Mouse (Mus musculus): ENCODE measurements around the gene Peak1. TPM values are rescaled to one million over a fixed set of nuclear protein-coding genes. Genes with fewer than 3 reads are reported as not detected.

Gene Peak1
- total and polyA plus RNA-seq, 2 experiments from 2014 or later, result 5.3 to 9.1 TPM

DNA sequence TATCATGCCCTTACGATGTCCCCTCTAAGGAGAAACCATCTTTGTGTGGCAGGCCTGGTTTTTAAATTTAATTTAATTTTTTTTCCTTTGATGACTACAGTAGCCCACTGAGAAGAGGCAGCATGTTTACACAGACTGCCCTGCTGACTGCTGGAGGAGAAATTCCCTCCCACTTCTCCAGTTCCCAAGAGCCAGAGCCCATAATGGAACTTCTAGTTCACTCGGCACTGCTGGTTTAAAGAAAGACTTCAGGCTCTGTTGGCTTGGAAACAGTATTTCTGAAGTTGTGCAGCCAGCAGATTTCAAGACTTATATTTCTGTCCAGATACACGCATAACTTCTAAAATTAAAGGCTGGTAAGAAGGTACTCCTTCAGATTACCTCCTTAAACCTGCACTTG, 175.2 kb downstream of the Peak1 start:
- no peaks in the 10 kb centered on the region for H3K27me3 ChIP-seq (ENCODE audit: insufficient read depth, low read length)
- H3K4me2 ChIP-seq (ENCODE audit: low read depth, low read length), result no peak overlapping the region
- no peak for ATAC-seq

DNA sequence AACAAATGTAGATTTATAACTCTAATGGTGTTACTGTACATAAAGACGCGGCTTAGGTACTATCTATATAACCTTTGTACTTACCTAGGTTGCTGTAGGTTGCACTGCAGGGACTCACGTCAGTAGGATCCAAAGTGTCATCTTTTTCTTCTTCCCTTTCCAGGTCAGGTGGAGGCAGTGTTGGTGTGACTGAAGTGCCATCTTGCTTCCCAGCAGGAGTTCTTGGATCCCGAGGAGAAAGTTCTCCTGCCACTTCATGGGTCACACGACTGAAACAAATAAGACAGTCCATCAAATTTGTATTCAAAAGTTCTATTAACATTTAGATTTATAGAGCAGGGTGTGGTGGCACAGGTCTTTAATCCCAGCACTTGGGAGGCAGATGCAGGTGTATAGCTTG, 176.8 kb downstream of the Peak1 start:
- 83% methylated on average over 5 of the region's 5 CpGs for WGBS
- H3K4me2 ChIP-seq (ENCODE audit: low read depth, low read length), result no peak overlapping the region
- no peak overlapping the region for H3K9ac ChIP-seq (replicated peaks; ENCODE audit: low read length)
- no peak overlapping the region for H3K27ac ChIP-seq
- no peak for TF ChIP-seq CTCF (IDR thresholded peaks at IDR 0.05; ENCODE audit: low read depth)
- H3K36me3 ChIP-seq (ENCODE audit: insufficient read depth, low read length), result no peaks in the 10 kb centered on the region
- H3K4me3 ChIP-seq (ENCODE audit: low read length), result no peak overlapping the region
- H3K9me3 ChIP-seq (ENCODE audit: low read length), result no peaks in the 10 kb centered on the region
- H3K27me3 ChIP-seq (ENCODE audit: insufficient read depth, low read length), result no peaks in the 10 kb centered on the region
- no peak for ATAC-seq
- no peak for DNase-seq (ENCODE audit: low spot score)
- no peaks in the 10 kb centered on the region for H3K4me1 ChIP-seq (ENCODE audit: insufficient read depth, low read length)

More for the DNA sequence above, 175.2 kb downstream of the Peak1 start:
- WGBS, result 65% methylated on average over 3 of the region's 3 CpGs
- Histone ChIP-seq H3K4me3 (ENCODE audit: low read length) (no peak overlapping the region), H3K9ac (replicated peaks; ENCODE audit: low read length) (no peak overlapping the region), H3K4me1 (ENCODE audit: insufficient read depth, low read length) (no peaks in the 10 kb centered on the region), H3K27ac (no peak overlapping the region), H3K9me3 (ENCODE audit: low read length) (no peaks in the 10 kb centered on the region), H3K36me3 (ENCODE audit: insufficient read depth, low read length) (no peaks in the 10 kb centered on the region)
- TF ChIP-seq CTCF (IDR thresholded peaks at IDR 0.05; ENCODE audit: low read depth), result no peak
- DNase-seq (ENCODE audit: low spot score), result peak; percentile 6

DNA sequence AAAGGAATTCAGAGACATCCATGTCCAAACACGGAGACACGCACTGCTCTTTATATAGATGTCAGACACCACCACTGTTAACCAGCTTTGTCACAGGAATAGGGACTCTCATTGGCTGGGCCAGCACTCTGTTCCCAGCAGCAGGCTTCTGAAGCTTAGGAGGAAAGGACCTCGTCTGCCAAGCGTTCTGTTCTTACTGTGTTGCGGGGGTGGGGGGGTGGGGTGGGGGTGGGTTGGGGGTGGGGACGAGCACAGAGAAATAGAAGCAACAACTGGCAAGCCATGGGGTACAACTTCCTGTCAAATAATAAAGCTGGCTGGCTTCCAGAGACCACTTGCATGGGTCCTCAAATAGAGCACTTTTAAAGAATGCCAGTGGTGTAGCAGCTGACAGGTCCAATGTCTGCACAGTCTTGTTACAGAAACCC, 182.0 kb downstream of the Peak1 start:
- DNase-seq (ENCODE audit: low spot score), result peak; percentile 55
- Histone ChIP-seq H3K27me3 (ENCODE audit: insufficient read depth, low read length) (no peaks in the 10 kb centered on the region), H3K9ac (replicated peaks; ENCODE audit: low read length) (no peak overlapping the region), H3K4me3 (ENCODE audit: low read length) (no peak overlapping the region), H3K27ac (no peak overlapping the region), H3K4me2 (ENCODE audit: low read depth, low read length) (no peak overlapping the region), H3K9me3 (ENCODE audit: low read length) (no peaks in the 10 kb centered on the region), H3K4me1 (ENCODE audit: insufficient read depth, low read length) (peaks cover 4% of the 10 kb centered on the region; the same call in 1 of the 2 replicates), H3K36me3 (ENCODE audit: insufficient read depth, low read length) (no peaks in the 10 kb centered on the region)
- TF ChIP-seq CTCF (IDR thresholded peaks at IDR 0.05; ENCODE audit: low read depth), result no peak
- WGBS, result 18% methylated on average over 6 of the region's 6 CpGs
- ATAC-seq, result peak; percentile 58; the same call in 1 of the 2 replicates

DNA sequence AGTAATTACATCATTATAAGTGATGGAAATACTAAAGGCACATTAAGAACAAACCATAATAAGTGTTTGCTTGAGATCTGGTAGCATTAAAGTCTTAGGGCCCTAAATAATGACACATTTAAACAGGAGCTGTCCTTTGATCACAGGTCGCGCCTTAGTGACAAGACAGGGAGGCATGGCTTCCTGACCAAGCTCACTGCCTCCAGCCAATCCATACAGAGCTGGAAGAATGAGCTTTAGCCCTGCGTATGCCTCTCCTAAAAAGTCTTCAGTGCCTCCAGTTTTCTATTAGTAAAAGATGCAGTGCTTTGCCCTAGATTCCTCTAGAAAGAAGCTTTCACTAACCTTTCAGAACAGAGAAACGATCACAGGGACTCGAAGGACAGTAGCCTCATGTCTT, 182.6 kb downstream of the Peak1 start:
- ATAC-seq (no peak), DNase-seq (ENCODE audit: low spot score) (no peak)
- Histone ChIP-seq H3K4me1 (ENCODE audit: insufficient read depth, low read length) (peaks cover 4% of the 10 kb centered on the region; the same call in 1 of the 2 replicates), H3K9me3 (ENCODE audit: low read length) (no peaks in the 10 kb centered on the region), H3K9ac (replicated peaks; ENCODE audit: low read length) (no peak overlapping the region), H3K27me3 (ENCODE audit: insufficient read depth, low read length) (no peaks in the 10 kb centered on the region), H3K4me3 (ENCODE audit: low read length) (no peak overlapping the region), H3K36me3 (ENCODE audit: insufficient read depth, low read length) (no peaks in the 10 kb centered on the region), H3K4me2 (ENCODE audit: low read depth, low read length) (no peak overlapping the region), H3K27ac (no peak overlapping the region)
- no peak for TF ChIP-seq CTCF (IDR thresholded peaks at IDR 0.05; ENCODE audit: low read depth)
- 74% methylated on average over 5 of the region's 5 CpGs for WGBS

DNA sequence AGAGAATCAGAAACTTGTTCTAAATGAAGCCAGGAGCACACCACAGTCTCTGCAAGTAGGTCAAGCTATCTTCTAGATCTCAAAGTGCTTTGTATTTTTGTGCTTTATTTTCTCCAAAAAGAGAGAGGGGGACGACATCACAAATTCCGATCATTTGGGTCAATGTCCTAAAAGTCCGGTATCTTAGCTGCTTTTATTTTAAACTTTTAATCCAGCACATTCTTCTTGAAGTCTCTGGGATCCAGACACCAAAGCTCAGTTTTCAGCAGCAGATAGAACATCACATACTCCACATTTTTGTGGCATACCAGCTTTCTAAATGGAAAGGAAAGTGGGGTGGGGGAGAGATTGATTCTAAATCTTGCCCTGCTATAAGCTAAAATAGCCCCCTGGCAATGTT, 183.3 kb downstream of the Peak1 start:
- DNase-seq (ENCODE audit: low spot score) (no peak), ATAC-seq (no peak)
- 92% methylated on average over 3 of the region's 3 CpGs for WGBS
- no peak overlapping the region for H3K4me2 ChIP-seq (ENCODE audit: low read depth, low read length)
- no peak overlapping the region for H3K9ac ChIP-seq (replicated peaks; ENCODE audit: low read length)
- H3K36me3 ChIP-seq (ENCODE audit: insufficient read depth, low read length), result no peaks in the 10 kb centered on the region
- no peak for TF ChIP-seq CTCF (IDR thresholded peaks at IDR 0.05; ENCODE audit: low read depth)
- H3K27me3 ChIP-seq (ENCODE audit: insufficient read depth, low read length), result no peaks in the 10 kb centered on the region
- no peak overlapping the region for H3K4me3 ChIP-seq (ENCODE audit: low read length)
- H3K4me1 ChIP-seq (ENCODE audit: insufficient read depth, low read length), result peaks cover 4% of the 10 kb centered on the region; the same call in 1 of the 2 replicates
- no peak overlapping the region for H3K27ac ChIP-seq
- H3K9me3 ChIP-seq (ENCODE audit: low read length), result no peaks in the 10 kb centered on the region

DNA sequence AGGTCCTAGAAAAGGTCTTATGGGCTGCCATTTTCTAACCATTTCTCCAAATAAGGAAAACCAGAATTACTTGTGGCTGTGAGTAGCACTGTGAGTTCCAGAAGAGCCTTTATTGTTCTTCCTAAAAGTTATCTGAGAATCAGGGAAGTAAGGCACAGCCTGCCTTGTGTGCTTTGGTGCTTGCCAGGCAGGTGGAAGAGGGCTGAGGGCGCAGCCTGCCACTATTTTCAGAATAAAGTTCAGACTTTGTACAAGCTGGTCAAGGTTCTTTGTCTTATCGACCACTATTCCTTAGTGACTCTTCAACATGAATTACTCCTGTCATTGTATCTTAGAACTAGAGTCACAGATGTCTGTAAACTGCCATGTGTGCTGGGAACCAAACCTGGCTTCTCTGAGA, 184.6 kb downstream of the Peak1 start:
- WGBS, result 86% methylated on average over 2 of the region's 2 CpGs

DNA sequence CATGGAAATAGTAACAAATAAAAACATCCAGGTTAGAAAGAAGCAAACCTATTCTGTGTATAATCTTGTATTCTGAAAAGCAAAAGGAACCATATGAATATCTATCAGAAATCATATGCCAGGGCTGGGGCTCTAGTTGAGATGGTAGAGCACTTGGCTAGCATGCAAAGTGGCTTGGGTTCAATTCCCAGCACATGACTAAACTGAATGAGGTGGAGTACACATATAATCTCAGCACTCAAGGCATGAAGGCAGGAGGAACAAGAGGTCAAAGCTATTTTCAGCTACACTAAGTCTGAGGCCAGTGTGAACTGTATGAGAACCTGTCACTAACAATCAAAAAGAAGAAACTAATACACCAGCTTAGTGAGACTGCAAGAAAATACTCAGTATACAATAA, 187.0 kb downstream of the Peak1 start:
- no peak overlapping the region for H3K4me3 ChIP-seq (ENCODE audit: low read length)
- peaks cover 4% of the 10 kb centered on the region; the same call in 1 of the 2 replicates for H3K4me1 ChIP-seq (ENCODE audit: insufficient read depth, low read length)
- H3K36me3 ChIP-seq (ENCODE audit: insufficient read depth, low read length), result no peaks in the 10 kb centered on the region; the same call in 1 of the 2 replicates
- no peak overlapping the region for H3K9ac ChIP-seq (replicated peaks; ENCODE audit: low read length)
- no peaks in the 10 kb centered on the region for H3K9me3 ChIP-seq (ENCODE audit: low read length)
- H3K4me2 ChIP-seq (ENCODE audit: low read depth, low read length), result no peak overlapping the region
- TF ChIP-seq CTCF (IDR thresholded peaks at IDR 0.05; ENCODE audit: low read depth), result no peak
- no peak overlapping the region for H3K27ac ChIP-seq
- no peaks in the 10 kb centered on the region for H3K27me3 ChIP-seq (ENCODE audit: insufficient read depth, low read length)
- DNase-seq (ENCODE audit: low spot score), result no peak
- ATAC-seq, result no peak

More for the DNA sequence above, 184.6 kb downstream of the Peak1 start:
- no peak for TF ChIP-seq CTCF (IDR thresholded peaks at IDR 0.05; ENCODE audit: low read depth)
- no peak overlapping the region for H3K9ac ChIP-seq (replicated peaks; ENCODE audit: low read length)
- H3K4me1 ChIP-seq (ENCODE audit: insufficient read depth, low read length), result peaks cover 4% of the 10 kb centered on the region; the same call in 1 of the 2 replicates
- H3K4me3 ChIP-seq (ENCODE audit: low read length), result no peak overlapping the region
- no peaks in the 10 kb centered on the region for H3K27me3 ChIP-seq (ENCODE audit: insufficient read depth, low read length)
- no peak for DNase-seq (ENCODE audit: low spot score)
- no peak overlapping the region for H3K4me2 ChIP-seq (ENCODE audit: low read depth, low read length)
- no peak for ATAC-seq
- no peak overlapping the region for H3K27ac ChIP-seq
- no peaks in the 10 kb centered on the region for H3K36me3 ChIP-seq (ENCODE audit: insufficient read depth, low read length)
- H3K9me3 ChIP-seq (ENCODE audit: low read length), result no peaks in the 10 kb centered on the region

Data from hindbrain, postnatal 0 days (tissue).